Mouse (Mus musculus): Measurements from ENCODE around the gene Rapgef1.

GRCm38 (mm10) chr2:29643418-29643817 is 23.9 kb downstream of the Rapgef1 start:
- TF ChIP-seq POLR2A (IDR thresholded peaks at IDR 0.05; ENCODE audit: insufficient read depth, low read depth, low read length) (no peak), CTCF (IDR thresholded peaks at IDR 0.05; ENCODE audit: insufficient read depth, low read depth, low read length) (no peak)
